Mouse (Mus musculus): ENCODE measurements around the gene Dhx9. TPM values are rescaled to one million over a fixed set of nuclear protein-coding genes. Genes with fewer than 3 reads are reported as not detected.
"Not testable (repeated sequence)": the region's sequence is repeated elsewhere in the genome, so short reads cannot be mapped to it uniquely, and the experiment has no call there.

Gene Dhx9
- polyA plus RNA-seq, 1 experiment from 2014 or later: 26.2 TPM

- no peak for DNase-seq (ENCODE audit: low spot score)
- Histone ChIP-seq H3K27ac (no peak overlapping the region), H3K4me3 (replicated peaks; ENCODE audit: low read length) (no peak overlapping the region), H3K4me2 (replicated peaks) (no peak overlapping the region), H3K9me3 (ENCODE audit: control insufficient read depth, low read length) (no peaks in the 10 kb centered on the region), H3K36me3 (replicated peaks; ENCODE audit: control insufficient read depth, insufficient read depth) (no peaks in the 10 kb centered on the region), H3K4me1 (replicated peaks; ENCODE audit: control insufficient read depth, insufficient read depth, low read length) (peaks cover 17% of the 10 kb centered on the region), H3K9ac (no peak overlapping the region), H3K27me3 (ENCODE audit: control insufficient read depth, insufficient read depth, low read length) (no peaks in the 10 kb centered on the region)
- 55% methylated on average over 2 of the region's 2 CpGs for WGBS
- ATAC-seq (ENCODE audit: low FRiP score): no peak
Measured at GRCm38 (mm10) chr1:153489540-153489939, 2.1 kb upstream of the Dhx9 start.

DNA sequence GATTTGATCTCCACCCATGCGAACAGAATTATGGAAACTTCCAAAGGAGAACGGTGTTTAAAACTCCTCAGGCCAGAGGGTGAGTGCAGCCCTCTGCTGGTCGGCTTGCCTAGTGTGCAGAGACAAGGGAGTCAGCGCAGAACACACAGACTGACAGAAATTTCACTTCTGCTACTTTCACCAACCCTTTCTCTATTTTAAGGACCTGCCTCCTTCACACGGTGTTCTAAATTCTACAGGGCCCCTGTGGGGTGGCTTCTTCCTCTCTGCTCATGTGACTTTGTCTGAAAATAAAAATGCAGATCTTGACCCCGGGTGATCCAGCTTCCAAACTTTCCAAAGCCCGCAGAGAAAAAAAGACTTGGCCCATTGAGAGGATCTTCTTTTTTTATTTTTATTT is 1.7 kb upstream of the Dhx9 start:
- no peak overlapping the region for H3K4me3 ChIP-seq (replicated peaks; ENCODE audit: low read length)
- H3K9ac ChIP-seq: no peak overlapping the region
- no peaks in the 10 kb centered on the region for H3K9me3 ChIP-seq (ENCODE audit: control insufficient read depth, low read length)
- H3K4me1 ChIP-seq (replicated peaks; ENCODE audit: control insufficient read depth, insufficient read depth, low read length): peaks cover 21% of the 10 kb centered on the region
- H3K27me3 ChIP-seq (ENCODE audit: control insufficient read depth, insufficient read depth, low read length): no peaks in the 10 kb centered on the region
- H3K4me2 ChIP-seq (replicated peaks): no peak overlapping the region
- no peaks in the 10 kb centered on the region for H3K36me3 ChIP-seq (replicated peaks; ENCODE audit: control insufficient read depth, insufficient read depth)
- no peak for DNase-seq (ENCODE audit: low spot score)
- 50% methylated on average over 7 of the region's 7 CpGs for WGBS
- no peak for ATAC-seq (ENCODE audit: low FRiP score)
- H3K27ac ChIP-seq: no peak overlapping the region

DNA sequence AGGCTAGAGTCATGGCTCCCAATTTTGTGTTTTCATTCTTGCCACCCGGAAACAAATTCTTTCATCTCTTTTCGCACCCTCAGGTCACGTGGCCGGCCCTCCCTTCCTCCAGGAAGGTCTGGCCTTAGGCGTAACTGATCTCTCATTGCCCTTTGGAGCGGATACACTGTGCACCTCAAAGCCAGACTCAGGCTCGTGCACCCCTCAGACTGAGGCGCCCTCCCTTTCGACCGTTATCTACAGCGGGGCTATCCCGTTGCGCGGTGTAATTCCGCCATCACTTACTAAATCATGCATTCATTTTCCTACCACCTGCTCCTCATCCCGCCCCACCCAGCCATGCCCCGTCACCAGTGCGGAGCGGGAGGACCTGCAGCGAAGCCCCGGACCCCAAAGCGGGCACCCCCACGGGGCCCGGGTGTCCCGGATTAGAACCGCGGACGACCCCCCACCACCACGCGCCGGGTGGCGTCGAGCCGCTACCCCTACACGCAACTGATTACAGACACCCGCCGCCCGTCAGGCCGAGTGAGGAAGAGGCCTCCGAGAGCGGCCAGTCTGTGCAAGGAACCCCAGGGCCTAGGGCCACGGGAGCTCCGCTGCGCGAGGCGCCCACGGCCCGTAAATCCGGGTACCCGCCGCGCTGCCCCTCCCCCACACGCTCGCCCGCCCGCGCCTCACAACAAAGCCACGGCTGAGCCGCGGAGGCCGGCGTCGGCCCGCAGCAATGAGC is 527 bp downstream of the Dhx9 start:
- DNase-seq (ENCODE audit: low spot score) (peak; percentile 44), ATAC-seq (ENCODE audit: low FRiP score) (peak; percentile 86)
- Histone ChIP-seq H3K4me1 (replicated peaks; ENCODE audit: control insufficient read depth, insufficient read depth, low read length) (peaks cover 29% of the 10 kb centered on the region), H3K4me2 (replicated peaks) (peak overlapping the region; percentile 94), H3K36me3 (replicated peaks; ENCODE audit: control insufficient read depth, insufficient read depth) (peaks cover 15% of the 10 kb centered on the region), H3K4me3 (replicated peaks; ENCODE audit: low read length) (peak overlapping the region; percentile 79), H3K9ac (peak overlapping the region; percentile 86), H3K27me3 (ENCODE audit: control insufficient read depth, insufficient read depth, low read length) (no peaks in the 10 kb centered on the region), H3K9me3 (ENCODE audit: control insufficient read depth, low read length) (no peaks in the 10 kb centered on the region), H3K27ac (peak overlapping the region; percentile 90)
- under 1% methylated on average over 49 of the region's 64 CpGs for WGBS

- H3K27ac ChIP-seq; DNase-seq (ENCODE audit: low spot score); H3K27me3 ChIP-seq (ENCODE audit: control insufficient read depth, insufficient read depth, low read length); H3K9me3 ChIP-seq (ENCODE audit: control insufficient read depth, low read length); ATAC-seq (ENCODE audit: low FRiP score): not testable (repeated sequence)
- peaks cover 29% of the 10 kb centered on the region for H3K4me1 ChIP-seq (replicated peaks; ENCODE audit: control insufficient read depth, insufficient read depth, low read length)
- H3K4me3 ChIP-seq (replicated peaks; ENCODE audit: low read length): peak overlapping the region; percentile 79
- peak overlapping the region; percentile 86 for H3K9ac ChIP-seq
- peak overlapping the region; percentile 94 for H3K4me2 ChIP-seq (replicated peaks)
- H3K36me3 ChIP-seq (replicated peaks; ENCODE audit: control insufficient read depth, insufficient read depth): peaks cover 23% of the 10 kb centered on the region
- 15% methylated on average over 6 of the region's 6 CpGs for WGBS
Measured at GRCm38 (mm10) chr1:153486120-153486519, 1.3 kb downstream of the Dhx9 start.

DNA sequence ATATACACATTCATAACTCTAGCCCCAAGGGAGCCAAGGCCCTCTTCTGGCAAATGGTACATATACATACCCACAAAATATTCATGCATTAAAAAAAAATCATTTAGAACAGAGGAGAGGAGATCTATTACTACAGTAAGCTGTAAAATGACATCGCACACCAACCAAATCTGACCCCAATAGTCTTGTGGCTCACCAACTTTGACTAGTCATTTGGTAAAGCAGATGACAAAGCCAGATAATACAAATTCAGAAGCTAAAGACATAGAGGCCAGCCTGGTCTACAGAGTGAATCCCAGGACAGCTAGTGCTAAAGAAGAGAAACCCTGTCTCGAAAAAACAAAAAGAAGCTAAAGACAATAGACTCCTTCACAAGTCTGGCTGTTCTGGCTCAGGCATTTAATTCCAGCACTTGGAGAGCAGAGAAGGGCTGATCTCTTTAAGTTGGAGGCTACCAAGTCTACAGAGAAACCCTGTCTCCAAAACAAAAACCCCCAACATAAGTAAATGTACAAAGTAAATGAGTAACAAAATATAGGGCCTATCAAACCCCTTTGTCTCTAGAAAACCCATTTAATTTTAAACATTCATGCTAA is 2.2 kb downstream of the Dhx9 start:
- no peak overlapping the region for H3K9ac ChIP-seq

DNA sequence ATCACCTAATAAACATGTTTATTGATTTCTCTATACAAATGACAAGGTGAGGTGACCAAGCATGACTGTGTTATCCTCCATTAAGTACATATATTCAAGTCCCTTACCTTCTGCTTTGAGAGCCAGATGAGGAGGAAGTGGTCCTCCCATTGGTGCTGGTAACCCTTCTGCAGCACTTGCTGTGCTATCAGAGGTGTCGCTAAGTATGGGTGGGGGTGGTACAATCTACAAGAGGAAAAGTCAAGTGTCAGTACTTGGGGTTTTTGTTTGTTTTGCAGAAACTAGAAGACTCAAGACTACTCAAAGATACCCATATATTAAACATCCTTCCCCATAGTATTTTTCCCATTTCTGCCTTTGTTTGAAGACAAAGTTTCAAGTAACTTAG is 6.4 kb downstream of the Dhx9 start:
- Histone ChIP-seq H3K27ac (no peak overlapping the region), H3K4me2 (replicated peaks) (no peak overlapping the region), H3K9ac (no peak overlapping the region), H3K4me3 (replicated peaks; ENCODE audit: low read length) (no peak overlapping the region), H3K4me1 (replicated peaks; ENCODE audit: control insufficient read depth, insufficient read depth, low read length) (peaks cover 27% of the 10 kb centered on the region), H3K27me3 (ENCODE audit: control insufficient read depth, insufficient read depth, low read length) (no peaks in the 10 kb centered on the region), H3K36me3 (replicated peaks; ENCODE audit: control insufficient read depth, insufficient read depth) (peaks cover 74% of the 10 kb centered on the region), H3K9me3 (ENCODE audit: control insufficient read depth, low read length) (no peaks in the 10 kb centered on the region)
- 68% methylated on average over 1 of the region's 1 CpGs for WGBS
- DNase-seq (ENCODE audit: low spot score) (no peak), ATAC-seq (ENCODE audit: low FRiP score) (no peak)

More for the DNA sequence above, 2.2 kb downstream of the Dhx9 start:
- Histone ChIP-seq H3K9me3 (ENCODE audit: control insufficient read depth, low read length) (no peaks in the 10 kb centered on the region), H3K4me2 (replicated peaks) (peak overlapping the region; percentile 94), H3K27me3 (ENCODE audit: control insufficient read depth, insufficient read depth, low read length) (no peaks in the 10 kb centered on the region), H3K4me3 (replicated peaks; ENCODE audit: low read length) (peak overlapping the region; percentile 79), H3K27ac (no peak overlapping the region), H3K4me1 (replicated peaks; ENCODE audit: control insufficient read depth, insufficient read depth, low read length) (peaks cover 29% of the 10 kb centered on the region), H3K36me3 (replicated peaks; ENCODE audit: control insufficient read depth, insufficient read depth) (peaks cover 31% of the 10 kb centered on the region)
- WGBS: 38% methylated on average over 2 of the region's 2 CpGs
- ATAC-seq (ENCODE audit: low FRiP score) (no peak), DNase-seq (ENCODE audit: low spot score) (no peak)

DNA sequence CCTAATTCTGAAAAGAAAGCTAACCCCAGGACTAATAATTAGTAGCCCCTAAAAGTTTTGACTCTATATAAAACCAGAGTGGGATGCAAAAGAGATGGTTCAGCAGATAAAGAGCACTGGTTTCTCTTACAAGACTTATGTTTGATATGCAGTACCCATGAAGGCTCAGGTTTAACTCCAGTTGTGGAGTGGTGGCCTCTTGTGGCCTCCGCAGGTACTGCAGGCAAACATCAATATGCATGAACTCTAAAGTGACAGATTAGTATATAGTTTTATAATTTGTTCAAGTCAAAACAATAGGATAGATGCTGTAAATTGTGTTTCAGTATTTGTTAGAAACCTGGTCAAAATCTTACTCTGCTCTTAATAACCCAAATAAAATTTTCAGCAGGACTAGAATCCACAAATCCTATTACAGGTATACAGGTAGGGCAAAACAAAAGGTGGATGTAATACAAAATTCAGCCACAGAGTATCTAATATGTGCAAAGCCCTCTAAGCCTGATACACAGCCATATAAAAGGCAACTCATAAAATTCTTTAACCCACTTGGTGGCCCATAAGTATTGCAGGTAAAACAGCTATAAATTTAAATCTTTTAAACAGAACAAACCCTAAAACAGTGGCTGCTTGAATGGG is 7.0 kb downstream of the Dhx9 start:
- no peaks in the 10 kb centered on the region for H3K27me3 ChIP-seq (ENCODE audit: control insufficient read depth, insufficient read depth, low read length)
- ATAC-seq (ENCODE audit: low FRiP score): 0 out of 2 replicates have a peak, but pooled peaks have one; percentile 37

DNA sequence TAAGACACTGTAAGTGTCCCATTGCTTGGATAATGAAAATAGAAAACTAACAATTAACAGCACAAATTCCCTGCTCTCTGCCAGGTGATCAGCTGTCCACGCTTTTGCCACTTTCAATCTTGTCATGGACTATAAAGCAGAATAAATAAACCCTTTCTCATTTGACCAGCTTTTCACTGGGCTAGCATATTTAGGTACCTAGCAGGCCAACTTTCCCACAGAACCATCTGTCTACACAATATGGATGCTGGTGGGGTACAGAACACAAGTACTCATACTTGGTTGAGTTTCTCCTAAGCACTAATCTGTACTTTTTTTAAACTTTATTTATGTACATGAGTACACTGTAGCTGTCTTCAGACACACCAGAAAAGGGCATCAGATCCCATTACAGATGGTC is 8.2 kb downstream of the Dhx9 start:
- H3K36me3 ChIP-seq (replicated peaks; ENCODE audit: control insufficient read depth, insufficient read depth): peaks cover 91% of the 10 kb centered on the region
- no peak overlapping the region for H3K9ac ChIP-seq
- H3K4me3 ChIP-seq (replicated peaks; ENCODE audit: low read length): no peak overlapping the region
- H3K4me1 ChIP-seq (replicated peaks; ENCODE audit: control insufficient read depth, insufficient read depth, low read length): peaks cover 10% of the 10 kb centered on the region
- 93% methylated on average over 1 of the region's 1 CpGs for WGBS
- ATAC-seq (ENCODE audit: low FRiP score) (no peak), DNase-seq (ENCODE audit: low spot score) (no peak)
- no peak overlapping the region for H3K27ac ChIP-seq
- no peaks in the 10 kb centered on the region for H3K27me3 ChIP-seq (ENCODE audit: control insufficient read depth, insufficient read depth, low read length)
- H3K4me2 ChIP-seq (replicated peaks): no peak overlapping the region
- H3K9me3 ChIP-seq (ENCODE audit: control insufficient read depth, low read length): no peaks in the 10 kb centered on the region

More for the DNA sequence above, 7.0 kb downstream of the Dhx9 start:
- Histone ChIP-seq H3K4me1 (replicated peaks; ENCODE audit: control insufficient read depth, insufficient read depth, low read length) (peaks cover 22% of the 10 kb centered on the region), H3K4me2 (replicated peaks) (no peak overlapping the region), H3K36me3 (replicated peaks; ENCODE audit: control insufficient read depth, insufficient read depth) (peaks cover 79% of the 10 kb centered on the region), H3K9me3 (ENCODE audit: control insufficient read depth, low read length) (no peaks in the 10 kb centered on the region), H3K4me3 (replicated peaks; ENCODE audit: low read length) (no peak overlapping the region), H3K27ac (no peak overlapping the region), H3K9ac (no peak overlapping the region)
- peak; percentile 82 for DNase-seq (ENCODE audit: low spot score)
- WGBS: 54% methylated on average over 1 of the region's 1 CpGs

GRCm38 (mm10) chr1:153461796-153462195 is 25.7 kb downstream of the Dhx9 start:
- Histone ChIP-seq H3K4me2 (replicated peaks) (no peak overlapping the region), H3K9ac (no peak overlapping the region), H3K27ac (no peak overlapping the region), H3K4me1 (replicated peaks; ENCODE audit: control insufficient read depth, insufficient read depth, low read length) (no peaks in the 10 kb centered on the region), H3K9me3 (ENCODE audit: control insufficient read depth, low read length) (no peaks in the 10 kb centered on the region), H3K36me3 (replicated peaks; ENCODE audit: control insufficient read depth, insufficient read depth) (peaks cover 93% of the 10 kb centered on the region), H3K4me3 (replicated peaks; ENCODE audit: low read length) (no peak overlapping the region), H3K27me3 (ENCODE audit: control insufficient read depth, insufficient read depth, low read length) (no peaks in the 10 kb centered on the region)
- WGBS: 93% methylated on average over 1 of the region's 1 CpGs
- DNase-seq (ENCODE audit: low spot score) (no peak), ATAC-seq (ENCODE audit: low FRiP score) (no peak)

Measured in hindbrain, embryonic 14.5 days (tissue).